Mouse (Mus musculus) CH12.LX (cell line): ENCODE results near the gene Cacnb4. TPM values are rescaled to one million over a fixed set of nuclear protein-coding genes. Genes with fewer than 3 reads are reported as not detected.

ENCODE experiments used
- DNase-seq: peaks from one replicate; pipeline ENCODE4 v3.0.0-alpha.2; 2013; ENCODE audit errors: extremely low read depth
- H3K27ac ChIP-seq: 2 replicates; pipeline ENCODE4 v1.5.1; 2012; ENCODE audit warnings: low read depth, mild to moderate bottlenecking, control low read depth, moderate library complexity; ENCODE audit not compliant: insufficient read depth
- H3K27me3 ChIP-seq: replicated peaks from 2 replicates; pipeline ENCODE3; 2012; ENCODE audit warnings: inconsistent platforms
- H3K36me3 ChIP-seq, 2 experiments: replicated peaks in 1 of 2; 2 replicates each; pipeline versions ENCODE3 to v1.6.1; 2012; ENCODE audit warnings: inconsistent platforms in 1 of 2, low read length in 1 of 2, mild to moderate bottlenecking in 1 of 2, mixed read lengths in 1 of 2, moderate library complexity in 1 of 2; ENCODE audit not compliant: control insufficient read depth in 1 of 2, insufficient read depth in 1 of 2
- H3K4me1 ChIP-seq, 2 experiments: 2 replicates each; pipeline ENCODE4 v1.6.1; 2012; ENCODE audit warnings: inconsistent platforms in 1 of 2, moderate library complexity in 1 of 2; ENCODE audit not compliant: insufficient read depth in 2 of 2, control insufficient read depth in 1 of 2
- H3K4me2 ChIP-seq: 2 replicates; pipeline ENCODE4 v1.6.1; 2012; ENCODE audit warnings: low read depth, mild to moderate bottlenecking, control low read depth; ENCODE audit not compliant: poor library complexity, insufficient read depth, severe bottlenecking
- H3K4me3 ChIP-seq, 3 experiments: fragments of 150-350 bp in 1 of 3; sonication (generic) in 1 of 3; replicated peaks in 1 of 3; 2 replicates each; pipeline versions ENCODE3 to v1.5.1; 2011 to 2012; ENCODE audit warnings: low read depth in 2 of 3, low read length in 2 of 3, mild to moderate bottlenecking in 2 of 3, moderate library complexity in 2 of 3, control low read depth in 1 of 3, improper control_type of control experiment in 1 of 3, inconsistent platforms in 1 of 3, mixed read lengths in 1 of 3; ENCODE audit not compliant: poor library complexity in 1 of 3
- H3K79me2 ChIP-seq: replicated peaks from 2 replicates; pipeline ENCODE4 v1.6.1; 2012; ENCODE audit warnings: mild to moderate bottlenecking, moderate library complexity; ENCODE audit not compliant: control insufficient read depth, poor library complexity, insufficient read depth, severe bottlenecking; ENCODE audit errors: extremely low read depth
- H3K9ac ChIP-seq: 2 replicates; pipeline ENCODE4 v1.6.1; 2012; ENCODE audit warnings: low read depth, mild to moderate bottlenecking, control low read depth, moderate library complexity; ENCODE audit not compliant: insufficient read depth
- H3K9me3 ChIP-seq: replicated peaks from 2 replicates; pipeline ENCODE3; 2012; ENCODE audit warnings: low read length, inconsistent platforms, mixed read lengths
- BHLHE40 ChIP-seq: IDR thresholded peaks from 2 replicates; pipeline ENCODE4 v1.6.1; 2011; ENCODE audit warnings: mild to moderate bottlenecking, low read depth, low read length, improper control_type of control experiment
- CHD1 ChIP-seq: IDR thresholded peaks from 2 replicates; pipeline ENCODE4 v1.6.1; 2012; ENCODE audit warnings: low read depth, low read length, improper control_type of control experiment, inconsistent platforms
- CTCF ChIP-seq, 2 experiments: IDR thresholded peaks in 1 of 2; conservative IDR thresholded peaks in 1 of 2; 2 replicates each; pipeline ENCODE4 v1.5.1; 2011 to 2012; ENCODE audit warnings: low read depth in 2 of 2, low read length in 2 of 2, improper control_type of control experiment in 1 of 2, inconsistent platforms in 1 of 2, mild to moderate bottlenecking in 1 of 2, moderate library complexity in 1 of 2
- E2F4 ChIP-seq: IDR thresholded peaks from 2 replicates; pipeline ENCODE4 v1.6.1; 2011; ENCODE audit warnings: low read depth, low read length, improper control_type of control experiment; ENCODE audit not compliant: insufficient replicate concordance
- ELF1 ChIP-seq: IDR thresholded peaks from 2 replicates; pipeline ENCODE4 v1.6.1; 2014; ENCODE audit warnings: low read depth, mild to moderate bottlenecking, inconsistent platforms, low read length, improper control_type of control experiment
- EP300 ChIP-seq: IDR thresholded peaks from 2 replicates; pipeline ENCODE4 v1.6.1; 2011; ENCODE audit warnings: low read length, improper control_type of control experiment
- ETS1 ChIP-seq: conservative IDR thresholded peaks from 2 replicates; pipeline ENCODE4 v1.6.1; 2012; ENCODE audit warnings: low read depth, mild to moderate bottlenecking, inconsistent platforms, low read length, improper control_type of control experiment, moderate library complexity
- IRF4 ChIP-seq: IDR thresholded peaks from 2 replicates; pipeline ENCODE4 v1.6.1; 2014; ENCODE audit warnings: low read depth, mild to moderate bottlenecking, inconsistent platforms, low read length, improper control_type of control experiment
- JUN ChIP-seq: IDR thresholded peaks from 2 replicates; pipeline ENCODE4 v1.6.1; 2011; ENCODE audit warnings: low read depth, mild to moderate bottlenecking, low read length, improper control_type of control experiment, moderate library complexity; ENCODE audit not compliant: insufficient read depth
- JUND ChIP-seq: conservative IDR thresholded peaks from 2 replicates; pipeline ENCODE4 v1.6.1; 2011; ENCODE audit warnings: low read depth, low read length, improper control_type of control experiment
- KAT2A ChIP-seq: IDR thresholded peaks from 2 replicates; pipeline ENCODE4 v1.6.1; 2012; ENCODE audit warnings: low read length, improper control_type of control experiment, inconsistent platforms; ENCODE audit not compliant: insufficient replicate concordance
- MAFK ChIP-seq: IDR thresholded peaks from 2 replicates; pipeline ENCODE4 v1.6.1; 2011; ENCODE audit warnings: low read length, improper control_type of control experiment; ENCODE audit not compliant: insufficient replicate concordance
- MAX ChIP-seq: IDR thresholded peaks from 2 replicates; pipeline ENCODE4 v1.6.1; 2011; ENCODE audit warnings: low read length, improper control_type of control experiment
- MEF2A ChIP-seq: IDR thresholded peaks from 2 replicates; pipeline ENCODE4 v1.6.1; 2014; ENCODE audit warnings: low read depth, mild to moderate bottlenecking, inconsistent platforms, low read length, improper control_type of control experiment, borderline replicate concordance
- MXI1 ChIP-seq: IDR thresholded peaks from 2 replicates; pipeline ENCODE4 v1.6.1; 2011; ENCODE audit warnings: mild to moderate bottlenecking, low read depth, low read length, improper control_type of control experiment
- NELFE ChIP-seq: IDR thresholded peaks from 2 replicates; pipeline ENCODE4 v1.6.1; 2011; ENCODE audit warnings: low read depth, low read length, improper control_type of control experiment
- NRF1 ChIP-seq: IDR thresholded peaks from 2 replicates; pipeline ENCODE4 v1.6.1; 2014; ENCODE audit warnings: low read depth, mild to moderate bottlenecking, inconsistent platforms, low read length, improper control_type of control experiment, moderate library complexity
- PAX5 ChIP-seq: IDR thresholded peaks from 2 replicates; pipeline ENCODE4 v1.6.1; 2012; ENCODE audit warnings: low read length, inconsistent platforms, mixed read lengths
- POLR2A ChIP-seq: IDR thresholded peaks from 2 replicates; pipeline ENCODE4 v1.6.1; 2011; ENCODE audit warnings: low read depth, mild to moderate bottlenecking, improper control_type of control experiment, low read length
- RCOR1 ChIP-seq: conservative IDR thresholded peaks from 2 replicates; pipeline ENCODE4 v1.6.1; 2012; ENCODE audit warnings: low read depth, mild to moderate bottlenecking, inconsistent platforms, low read length, improper control_type of control experiment
- SMC3 ChIP-seq: IDR thresholded peaks from 2 replicates; pipeline ENCODE4 v1.6.1; 2011; ENCODE audit warnings: low read depth, low read length, improper control_type of control experiment
- TBP ChIP-seq: conservative IDR thresholded peaks from 2 replicates; pipeline ENCODE4 v1.6.1; 2011; ENCODE audit warnings: low read depth, low read length, improper control_type of control experiment
- UBTF ChIP-seq: IDR thresholded peaks from 2 replicates; pipeline ENCODE4 v1.6.1; 2012; ENCODE audit warnings: low read depth, mild to moderate bottlenecking, inconsistent platforms, low read length, improper control_type of control experiment, moderate library complexity
- USF1 ChIP-seq: IDR thresholded peaks from 2 replicates; pipeline ENCODE4 v1.6.1; 2014; ENCODE audit warnings: low read depth, mild to moderate bottlenecking, inconsistent platforms, low read length, improper control_type of control experiment
- USF2 ChIP-seq: conservative IDR thresholded peaks from 2 replicates; pipeline ENCODE4 v1.6.1; 2011; ENCODE audit warnings: low read depth, low read length, improper control_type of control experiment
- ZC3H11A ChIP-seq: IDR thresholded peaks from 2 replicates; pipeline ENCODE4 v1.6.1; 2012; ENCODE audit warnings: low read depth, mild to moderate bottlenecking, inconsistent platforms, low read length, improper control_type of control experiment
- ZMIZ1 ChIP-seq: IDR thresholded peaks from 2 replicates; pipeline ENCODE4 v1.6.1; 2012; ENCODE audit warnings: low read depth, mild to moderate bottlenecking, inconsistent platforms, low read length, improper control_type of control experiment
- dilution Hi-C: fragments of 300-500 bp; cut with MboI; formaldehyde crosslinking; loops from 2 replicates; pipeline ENCODE4 v1.14.3; 2020; ENCODE audit warnings: low sequenced_read_pairs; ENCODE audit not compliant: extremely low pct_unique_long_range_greater_than_20kb, extremely low pct_ligation_motif_present
- in situ Hi-C: fragments of 300-500 bp; cut with MboI; formaldehyde crosslinking; loops from 3 replicates; pipeline ENCODE4 v1.14.3; 2019; ENCODE audit warnings: low sequenced_read_pairs, low pct_ligation_motif_present, low pct_unique_long_range_greater_than_20kb, mixed read lengths
- polyA plus RNA-seq: library from polyadenylated mRNA; unstranded; fragments of >175 nt; gene quantifications from 2 replicates; pipeline ENCODE4 v1.2.1, GENCODE M21; 2012; ENCODE audit warnings: low read depth; ENCODE audit not compliant: insufficient read length
- total RNA-seq, 2 experiments: library from RNA; depleted of rRNA; stranded (reverse); fragments of 300-350 nt in 1 of 2; fragments of >200 nt in 1 of 2; gene quantifications; 2 replicates each; pipeline ENCODE4 v1.2.3; 2012 to 2014

The Cacnb4 gene
- total and polyA plus RNA-seq, 3 experiments: 0.77 to 3.4 (median 1.5) TPM

DNA sequence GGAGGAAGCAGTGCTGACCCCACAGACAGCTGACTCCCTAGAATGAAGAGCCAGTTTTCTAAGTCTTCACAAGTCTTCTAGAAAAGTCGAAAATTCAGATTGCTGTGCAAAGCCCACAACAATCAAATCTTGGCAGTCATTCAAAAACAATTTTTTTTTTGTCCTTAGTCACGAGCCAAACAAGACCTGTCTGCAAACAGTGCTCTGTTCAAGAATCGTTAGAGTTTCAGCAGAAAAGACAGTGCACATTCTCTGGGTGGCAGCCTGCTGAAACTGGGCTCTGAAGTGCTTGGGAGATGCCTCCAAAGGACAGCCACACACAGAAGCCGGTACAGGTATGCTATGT lies 37.1 kb downstream of the Cacnb4 start:
- DNase-seq: no peak
- Histone ChIP-seq H3K4me2 (no peak overlapping the region), H3K36me3 (no peaks in the 10 kb centered on the region), H3K9ac (no peak overlapping the region), H3K9me3 (no peaks in the 10 kb centered on the region), H3K79me2 (no peaks in the 10 kb centered on the region; the same call in 1 of the 2 replicates), H3K4me3 (no peak overlapping the region), H3K27me3 (no peaks in the 10 kb centered on the region), H3K27ac (no peak overlapping the region), H3K4me1 (peaks cover 13 to 49% of the 10 kb centered on the region in 2 experiments)
- dilution Hi-C loops: no loop called here
- in situ Hi-C loops: loop anchor here (25.0 kb wide), 1 partner anchor 448 kb away; no protein-coding TSS in a partner anchor
- TF ChIP-seq BHLHE40 (no peak), TBP (no peak), EP300 (no peak), ELF1 (no peak), RCOR1 (no peak), KAT2A (no peak), ZMIZ1 (no peak), SMC3 (no peak), MAFK (no peak), USF2 (no peak), E2F4 (no peak), MXI1 (no peak), JUND (no peak), NELFE (no peak), ZC3H11A (no peak), ETS1 (no peak), JUN (no peak), UBTF (no peak)

DNA sequence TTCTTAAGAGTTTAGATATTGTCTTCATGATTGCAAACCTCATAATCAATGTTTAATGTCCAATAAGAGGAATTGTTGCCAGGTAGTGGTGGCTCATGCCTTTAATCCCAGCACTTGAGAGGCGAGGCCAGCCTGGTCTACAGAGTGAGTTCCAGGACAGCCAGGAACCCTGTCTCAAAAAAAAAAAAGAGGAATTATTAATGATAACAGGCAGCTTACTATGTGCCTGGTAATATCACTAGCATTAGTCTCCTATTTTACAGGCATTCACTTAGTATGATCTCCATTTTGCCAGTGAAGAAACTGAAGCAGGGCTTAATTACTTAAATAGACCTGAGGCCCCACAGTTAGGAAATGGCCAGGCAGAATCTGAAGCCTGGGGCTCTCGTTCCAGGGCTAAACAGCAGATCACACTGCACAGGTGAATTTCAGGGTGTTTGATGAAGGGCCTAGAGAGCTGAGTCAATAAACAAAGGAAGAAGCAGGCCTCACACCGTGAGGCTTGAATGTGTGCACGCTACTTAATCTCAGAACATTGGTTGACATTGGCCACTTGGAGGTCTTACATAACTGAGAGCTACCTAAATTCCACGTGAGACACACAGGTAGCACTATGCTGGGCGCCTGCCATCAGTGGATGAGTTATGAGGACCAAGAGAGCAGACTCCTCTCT lies 37.6 kb downstream of the Cacnb4 start:
- Histone ChIP-seq H3K36me3 (no peaks in the 10 kb centered on the region), H3K27me3 (no peaks in the 10 kb centered on the region)
- TF ChIP-seq MAX: no peak
- TF ChIP-seq CTCF (conservative IDR thresholded peaks at IDR 0.05 in 1 of 2, IDR thresholded peaks at IDR 0.05 in 1 of 2; ENCODE audit: low read depth in 2 of 2, low read length in 2 of 2): no peak
- no peak for TF ChIP-seq CHD1
- no peak for TF ChIP-seq PAX5
- no peak for TF ChIP-seq MEF2A
- no peak for TF ChIP-seq IRF4
- no peak for TF ChIP-seq ZC3H11A
- TF ChIP-seq E2F4: no peak
- TF ChIP-seq TBP: no peak
- no peak for TF ChIP-seq USF2
- TF ChIP-seq POLR2A: no peak
- TF ChIP-seq NELFE: no peak
- no peak for TF ChIP-seq JUN
- TF ChIP-seq USF1: no peak
- no peak for TF ChIP-seq SMC3
- TF ChIP-seq ETS1: no peak
- TF ChIP-seq NRF1: no peak
- TF ChIP-seq ZMIZ1: no peak
- TF ChIP-seq, all 38 proteins: peak for 0
- dilution Hi-C loops (no loop called here), in situ Hi-C loops (loop anchor here (25.0 kb wide), 1 partner anchor 448 kb away; no protein-coding TSS in a partner anchor)
- Histone ChIP-seq H3K79me2 (no peaks in the 10 kb centered on the region; the same call in 1 of the 2 replicates), H3K27ac (no peak overlapping the region), H3K4me2 (no peak overlapping the region), H3K4me1 (peaks cover 13 to 44% of the 10 kb centered on the region in 2 experiments), H3K9me3 (no peaks in the 10 kb centered on the region), H3K4me3 (no peak overlapping the region), H3K9ac (no peak overlapping the region)
- no peak for DNase-seq
